Mouse (Mus musculus): ENCODE data around the gene Mtmr12.

Gene Mtmr12

DNA sequence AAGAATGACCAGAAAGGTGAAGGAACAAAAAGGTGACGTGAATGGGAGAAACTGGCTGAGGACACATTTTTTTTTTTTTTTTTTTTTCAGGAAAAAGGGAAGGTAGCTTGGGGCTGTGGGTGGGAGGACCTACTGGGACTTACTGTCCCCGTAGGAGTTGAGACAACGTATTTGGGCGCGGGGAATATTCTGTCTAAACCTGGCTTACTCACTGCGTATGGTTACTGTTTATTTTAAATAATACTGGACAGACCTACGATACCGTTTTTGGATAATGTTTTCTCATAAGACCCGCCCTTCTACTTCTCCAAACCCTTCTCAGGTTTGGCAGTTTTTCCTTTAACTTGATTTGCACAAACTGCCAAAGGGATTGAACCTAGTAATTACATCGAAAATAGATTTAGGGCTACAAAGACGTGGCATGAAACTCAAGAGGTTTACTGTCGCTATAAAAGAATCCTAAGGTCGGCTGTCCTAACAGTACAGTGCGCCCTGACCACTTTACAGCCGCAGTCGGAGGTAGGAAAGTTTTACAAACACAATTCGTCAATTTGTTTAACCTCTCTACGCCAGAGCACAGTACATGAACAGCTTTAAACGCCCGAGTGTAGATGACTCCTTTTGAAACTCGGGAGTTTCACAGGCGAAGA is 115.7 kb downstream of the Mtmr12 start:
- DNase-seq (ENCODE audit: low read depth, low spot score), result no peak

DNA sequence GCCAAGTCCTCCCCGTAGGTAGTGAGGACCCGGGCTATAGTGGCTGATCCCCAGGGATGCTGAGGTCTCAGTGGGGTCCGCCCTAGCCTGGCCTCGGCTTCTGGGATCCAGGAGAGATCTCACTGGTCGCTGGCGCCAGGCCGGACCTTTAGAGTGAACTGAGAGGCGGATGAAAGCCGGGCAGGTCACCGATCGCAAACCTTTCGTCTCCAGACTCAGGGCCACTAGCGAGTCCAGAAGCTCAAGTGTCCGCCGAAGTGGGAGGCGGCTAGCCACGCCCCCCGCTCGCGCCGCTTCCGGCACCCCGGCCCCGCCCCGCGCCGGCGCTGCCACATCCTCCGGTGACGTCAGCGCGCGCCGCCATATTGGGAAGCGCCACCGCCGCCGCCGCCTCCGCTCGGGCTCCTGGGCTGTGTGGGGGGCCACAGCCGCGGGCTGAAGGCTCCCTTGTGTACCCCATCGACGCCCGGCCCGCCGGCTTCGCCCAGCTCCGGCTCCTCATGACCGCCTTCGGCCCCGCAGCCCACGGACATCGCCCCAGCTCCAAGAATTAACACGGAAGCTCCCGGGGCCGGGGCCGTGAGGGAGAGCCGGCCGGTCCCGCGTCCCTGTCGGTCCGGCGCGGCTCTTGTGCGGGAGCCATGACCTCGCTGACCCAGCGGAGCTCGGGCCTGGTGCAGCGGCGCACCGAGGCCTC is 116.4 kb downstream of the Mtmr12 start, which contains the start of gene Golph3:
TSS of gene Golph3 (plus strand) at position 360 of the 697 bp plus-strand sequence.
- peak; percentile 93 for DNase-seq (ENCODE audit: low read depth, low spot score)

DNA sequence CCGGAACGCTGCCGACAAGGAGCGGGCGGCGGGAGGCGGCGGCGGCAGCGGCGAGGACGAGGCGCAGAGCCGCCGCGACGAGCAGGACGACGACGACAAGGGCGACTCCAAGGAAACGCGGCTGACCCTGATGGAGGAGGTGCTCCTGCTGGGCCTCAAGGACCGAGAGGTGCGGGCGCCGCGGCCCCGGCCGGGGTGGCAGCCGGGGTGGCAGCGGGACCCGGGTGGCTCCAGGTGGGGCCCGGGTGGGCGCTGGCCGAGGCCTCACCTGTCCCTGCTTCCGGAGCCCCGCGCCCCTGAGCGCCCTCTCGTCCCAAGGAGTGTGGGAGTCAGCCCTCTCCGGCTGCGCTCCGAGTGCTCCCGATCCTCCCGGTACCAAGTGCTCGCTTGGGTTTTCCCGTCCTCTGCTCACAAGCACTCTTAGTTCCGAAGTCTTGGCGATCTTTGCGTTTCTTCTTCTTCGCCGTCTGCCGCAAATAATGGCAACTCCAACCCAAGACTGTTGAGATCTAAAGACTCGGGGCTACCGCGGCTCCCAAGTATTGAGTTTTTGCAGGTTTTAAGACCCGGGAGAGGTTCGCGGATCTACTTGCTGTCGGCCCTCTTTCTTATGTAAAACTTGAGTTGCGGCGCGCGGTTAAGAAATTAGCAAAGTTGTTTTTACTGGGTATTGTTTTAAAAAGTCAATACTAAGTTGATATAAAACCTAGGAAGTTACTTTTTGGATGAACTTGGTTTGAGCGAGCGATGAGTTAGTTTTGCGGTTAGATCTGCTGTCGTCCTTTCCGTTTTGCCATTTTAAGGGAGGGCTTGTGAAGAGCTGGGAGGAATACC is 117.2 kb downstream of the Mtmr12 start, which contains the start of gene 1810049J17Rik:
TSS of gene 1810049J17Rik (minus strand) at position 112 of the 834 bp plus-strand sequence.
- peak; percentile 56 for DNase-seq (ENCODE audit: low read depth, low spot score)

DNA sequence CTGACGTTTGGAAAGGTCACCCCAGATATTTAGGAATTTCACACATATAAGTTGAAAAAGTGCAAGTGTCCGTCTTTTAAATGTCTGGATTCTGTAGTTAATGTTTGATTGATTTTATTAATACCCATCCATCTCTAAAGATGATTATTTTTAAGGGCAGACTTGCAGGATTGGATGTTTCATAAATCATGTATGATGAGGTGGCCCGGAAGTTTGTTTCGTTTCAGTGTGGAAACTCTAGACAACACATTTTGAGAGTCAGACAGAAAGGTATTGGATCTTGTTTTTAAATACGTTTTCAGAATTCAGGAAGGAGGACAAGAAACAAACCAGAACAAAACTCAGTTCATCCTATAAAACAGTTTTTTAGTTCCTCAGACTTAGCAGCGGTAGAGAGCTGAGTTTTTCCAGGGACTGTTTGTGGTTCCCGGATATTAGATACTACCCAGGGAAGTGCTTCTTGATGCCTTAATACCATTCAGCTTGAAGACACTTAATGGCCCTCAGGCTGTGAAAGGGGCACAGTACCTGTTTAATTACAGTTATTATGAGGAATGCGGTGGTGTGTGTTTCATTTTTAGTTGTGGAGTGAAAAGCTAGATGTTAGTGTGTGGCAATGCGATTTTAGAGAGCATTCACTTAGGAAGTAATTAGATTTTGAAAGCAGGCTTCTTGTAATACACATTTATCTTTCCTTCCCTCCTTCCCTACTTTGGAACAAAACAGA is 118.0 kb downstream of the Mtmr12 start:
- DNase-seq (ENCODE audit: low read depth, low spot score), result no peak
